ENCODE assay signal across 9 mouse cellular contexts in genomic region chr15:80615636-80616383, GRCm38 (mm10). TPM values are rescaled to one million over a fixed set of nuclear protein-coding genes. Genes with fewer than 3 reads are reported as not detected.
DNase-seq lines count a peak whose midpoint lies in the region; ATAC-seq and TF ChIP-seq lines count a peak whose summit lies in the region.
"Had no signal": no experiment of that assay in that cellular context is flagged by ENCODE, and none has a peak within 500 bp of the region (broad histone marks: within the 10 kb centered on the region; RNA-seq: fewer than 3 reads in every experiment).

No protein-coding gene starts in this region.

- H3K36me3 ChIP-seq in lung, embryonic 14.5 days (ENCODE audit: insufficient read depth), result no peaks in the 10 kb centered on the region
- no peaks in the 10 kb centered on the region for H3K36me3 ChIP-seq in forebrain, embryonic 10.5 days (replicated peaks)

- 0 out of 2 replicates have a peak overlapping the region, but pooled peaks have one; percentile 12 for H3K4me2 ChIP-seq in lung, embryonic 14.5 days

- WGBS in lung, embryonic 14.5 days, result 8% methylated on average over 17 of the region's 17 CpGs
- 5% methylated on average over 17 of the region's 17 CpGs for WGBS in forebrain, embryonic 10.5 days

- no peak for ATAC-seq in lung, embryonic 14.5 days (ENCODE audit: insufficient read depth)

- no peak for DNase-seq in lung, embryonic 14.5 days
- DNase-seq in lung, postnatal 4 days, result no peak
- DNase-seq in forebrain, embryonic 10.5 days (ENCODE audit: extremely low spot score, low spot score), result no peak
- peak; percentile 44 for DNase-seq in liver
- DNase-seq in thymus, postnatal 14 days, result peak; percentile 86
- DNase-seq in gastrocnemius, adult 8-10 months (ENCODE audit: low spot score in 2 of 2), result no peak
- no peak for DNase-seq in adrenal gland, adult 18-20 months (ENCODE audit: low spot score in 2 of 2)
- no peak for DNase-seq in cerebellum, adult 9-11 months

- H3K4me3 ChIP-seq in lung, embryonic 14.5 days (ENCODE audit: low read depth, low read length), result no peak overlapping the region
- peak overlapping the region; percentile 30; the same call in 1 of the 2 replicates for H3K4me3 ChIP-seq in forebrain, embryonic 10.5 days

- no peak overlapping the region for H3K27ac ChIP-seq in lung, embryonic 14.5 days (ENCODE audit: low read depth)
- no peak overlapping the region for H3K27ac ChIP-seq in forebrain, embryonic 10.5 days

- peaks cover 13% of the 10 kb centered on the region; the same call in 1 of the 2 replicates for H3K27me3 ChIP-seq in lung, embryonic 14.5 days (ENCODE audit: insufficient read depth, low read length)
- H3K27me3 ChIP-seq in forebrain, embryonic 10.5 days (ENCODE audit: poor library complexity, severe bottlenecking), result peaks cover 36% of the 10 kb centered on the region

- H3K9me3 ChIP-seq in lung, embryonic 14.5 days (ENCODE audit: low read depth, low read length), result no peaks in the 10 kb centered on the region
- H3K9me3 ChIP-seq in forebrain, embryonic 10.5 days, result no peaks in the 10 kb centered on the region

- no peaks in the 10 kb centered on the region; the same call in 1 of the 2 replicates for H3K4me1 ChIP-seq in lung, embryonic 14.5 days (ENCODE audit: insufficient read depth)
- H3K4me1 ChIP-seq in forebrain, embryonic 10.5 days, result peaks cover 28% of the 10 kb centered on the region

- H3K9ac ChIP-seq in lung, embryonic 14.5 days, result no peak overlapping the region

- no peak for TF ChIP-seq CTCF in lung, embryonic 14.5 days (IDR thresholded peaks at IDR 0.05; ENCODE audit: low read depth)

RNA-seq across cellular contexts. Expression of gene Grap2, which starts 43.4 kb away (rescaled TPM):
- polyA plus RNA-seq in lung, embryonic 14.5 days (2014; fragmentation: Nextera tagmentation; extraction: Ambion mirVana), result 1.3 and 1.8 TPM in 2 replicates
- 1.4 and 1.5 TPM in 2 replicates for polyA plus RNA-seq in forebrain, embryonic 10.5 days (2016; fragmentation: Nextera tagmentation; extraction: Ambion mirVana)
- total RNA-seq in gastrocnemius, adult 8-10 months (2022), result under 1 TPM in 2 of 4 experiments, not detected in 2; 0.07 to 0.13 TPM
- total RNA-seq in adrenal gland, adult 18-20 months (2021), result 1 to 10 TPM in 1 of 2 experiments, under 1 TPM in 1; 0.70 to 1.6 TPM

RNA-seq across cellular contexts. Expression of gene Enthd1, which starts 50.9 kb away (rescaled TPM):
- not detected in 2 replicates for polyA plus RNA-seq in lung, embryonic 14.5 days (2014; fragmentation: Nextera tagmentation; extraction: Ambion mirVana)
- polyA plus RNA-seq in forebrain, embryonic 10.5 days (2016; fragmentation: Nextera tagmentation; extraction: Ambion mirVana), result not detected in 2 replicates
- not detected for total RNA-seq in gastrocnemius, adult 8-10 months (2022)
- total RNA-seq in adrenal gland, adult 18-20 months (2021), result not detected
- polyA plus RNA-seq: small intestine, adult 2 months had no signal

RNA-seq across cellular contexts. Expression of gene Fam83f, which starts 55.8 kb away (rescaled TPM):
- 0.46 and 0.76 TPM in 2 replicates for polyA plus RNA-seq in lung, embryonic 14.5 days (2014; fragmentation: Nextera tagmentation; extraction: Ambion mirVana)
- polyA plus RNA-seq in forebrain, embryonic 10.5 days (2016; fragmentation: Nextera tagmentation; extraction: Ambion mirVana), result 0.37 and 0.68 TPM in 2 replicates
- under 1 TPM in 3 of 4 experiments, not detected in 1; 0.13 to 0.18 (median 0.17) TPM for total RNA-seq in gastrocnemius, adult 8-10 months (2022)
- under 1 TPM in 1 of 2 experiments, not detected in 1; 0.42 TPM for total RNA-seq in adrenal gland, adult 18-20 months (2021)

Comparison
In these comparisons a context has a peak if more than half of its experiments do, and no peak if none do; other contexts are left out.
1. DNase-seq: peak in liver (single experiment) and thymus, postnatal 14 days (single experiment); none in lung, embryonic 14.5 days (single experiment), lung, postnatal 4 days (0 of 2), forebrain, embryonic 10.5 days (single experiment), gastrocnemius, adult 8-10 months (0 of 2), adrenal gland, adult 18-20 months (0 of 2) and cerebellum, adult 9-11 months (single experiment).